Mouse (Mus musculus) hindbrain, embryonic 11.5 days (tissue): Measurements from ENCODE around the gene Ginm1. TPM values are rescaled to one million over a fixed set of nuclear protein-coding genes. Genes with fewer than 3 reads are reported as not detected.
"Not testable (repeated sequence)": the region's sequence is repeated elsewhere in the genome, so short reads cannot be mapped to it uniquely, and the experiment has no call there.

Source experiments
- ATAC-seq: fragments of 200-750 bp; cut with Nextera tagmentation; 2 replicates; pipeline ENCODE4 v1.8.0; 2017; ENCODE audit warnings: mild to moderate bottlenecking, moderate TSS enrichment, moderate library complexity; ENCODE audit not compliant: low FRiP score
- DNase-seq: peaks from one replicate; pipeline ENCODE4 v3.0.0-alpha.2; 2015; ENCODE audit warnings: low spot score
- H3K27ac ChIP-seq: fragments of 300-500 bp; sonication (generic); 2 replicates; pipeline ENCODE4 v1.5.1; 2014; ENCODE audit warnings: mild to moderate bottlenecking, low read depth, low read length
- H3K27me3 ChIP-seq: fragments of 300-500 bp; sonication (generic); 2 replicates; pipeline ENCODE4 v1.6.1; 2014; ENCODE audit warnings: mild to moderate bottlenecking, low read length, moderate library complexity, mixed read lengths; ENCODE audit not compliant: control insufficient read depth, insufficient read depth
- H3K36me3 ChIP-seq: fragments of 300-500 bp; sonication (generic); 2 replicates; pipeline ENCODE4 v1.6.1; 2014; ENCODE audit warnings: mild to moderate bottlenecking, low read length, moderate library complexity, mixed read lengths; ENCODE audit not compliant: control insufficient read depth, insufficient read depth
- H3K4me1 ChIP-seq: fragments of 300-500 bp; sonication (generic); replicated peaks from 2 replicates; pipeline ENCODE4 v1.6.1; 2014; ENCODE audit warnings: low read length, mixed read lengths; ENCODE audit not compliant: control insufficient read depth, insufficient read depth
- H3K4me2 ChIP-seq: fragments of 300-500 bp; sonication (generic); replicated peaks from 2 replicates; pipeline ENCODE4 v1.6.1; 2014; ENCODE audit warnings: mild to moderate bottlenecking, low read depth, low read length
- H3K4me3 ChIP-seq: fragments of 300-500 bp; sonication (generic); 2 replicates; pipeline ENCODE4 v1.5.1; 2014; ENCODE audit warnings: low read depth, low read length
- H3K9ac ChIP-seq: fragments of 300-500 bp; sonication (generic); 2 replicates; pipeline ENCODE4 v1.6.1; 2014; ENCODE audit warnings: low read depth, low read length
- H3K9me3 ChIP-seq: fragments of 300-500 bp; sonication (generic); 2 replicates; pipeline ENCODE4 v1.6.1; 2016; ENCODE audit warnings: low read length; ENCODE audit not compliant: control insufficient read depth
- WGBS: fragments of 180-500 bp; shearing (Covaris S2); extraction: QIAGEN DNeasy Blood & Tissue Kit; methylation state at CpG from one replicate; pipeline ENCODE4 v1.1.7; 2014; 5-methylcytosine and 5-hydroxymethylcytosine counted together
- polyA plus RNA-seq: library from polyadenylated mRNA; unstranded; fragments of >200 nt; fragmentation: Nextera tagmentation; extraction: Ambion mirVana; gene quantifications from 2 replicates; pipeline ENCODE4 v1.2.1, GENCODE M21; 2014

The Ginm1 gene
- polyA plus RNA-seq, 1 experiment from 2014 or later = 57.1 TPM

DNA sequence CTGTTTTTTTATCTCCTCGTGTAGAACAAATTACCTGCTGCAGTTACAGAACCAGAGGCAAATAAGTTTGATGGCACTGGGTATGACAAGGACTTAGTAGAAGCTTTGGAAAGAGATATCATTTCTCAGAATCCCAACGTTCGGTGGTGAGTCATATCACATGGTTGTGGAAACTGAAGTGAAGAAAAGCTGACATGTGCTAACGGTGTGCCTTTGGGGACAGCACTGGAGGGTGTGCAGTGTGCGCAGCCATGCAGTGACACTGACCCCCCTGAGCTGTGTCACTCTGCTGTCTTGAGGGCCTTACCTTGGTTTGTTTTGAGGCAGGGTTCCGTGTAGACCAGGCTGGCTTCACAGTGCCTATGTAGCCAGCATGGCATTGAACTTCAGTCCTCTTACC lies 43.9 kb downstream of the Ginm1 start:
- Histone ChIP-seq H3K9me3 (no peaks in the 10 kb centered on the region), H3K4me2 (no peak overlapping the region), H3K4me1 (no peaks in the 10 kb centered on the region), H3K27ac (no peak overlapping the region), H3K4me3 (no peak overlapping the region), H3K9ac (no peak overlapping the region), H3K27me3 (no peaks in the 10 kb centered on the region), H3K36me3 (peaks cover 4% of the 10 kb centered on the region; the same call in 1 of the 2 replicates)
- ATAC-seq = no peak
- WGBS = 89% methylated on average over 6 of the region's 6 CpGs
- DNase-seq = no peak

GRCm38 (mm10) chr10:7745528-7745927 lies 47.1 kb downstream of the Ginm1 start:
- not testable (repeated sequence) for H3K4me1 ChIP-seq, H3K27me3 ChIP-seq, ATAC-seq, H3K4me3 ChIP-seq, H3K9ac ChIP-seq, H3K4me2 ChIP-seq, H3K9me3 ChIP-seq, H3K27ac ChIP-seq, DNase-seq, H3K36me3 ChIP-seq
- WGBS = 97% methylated on average over 6 of the region's 6 CpGs

DNA sequence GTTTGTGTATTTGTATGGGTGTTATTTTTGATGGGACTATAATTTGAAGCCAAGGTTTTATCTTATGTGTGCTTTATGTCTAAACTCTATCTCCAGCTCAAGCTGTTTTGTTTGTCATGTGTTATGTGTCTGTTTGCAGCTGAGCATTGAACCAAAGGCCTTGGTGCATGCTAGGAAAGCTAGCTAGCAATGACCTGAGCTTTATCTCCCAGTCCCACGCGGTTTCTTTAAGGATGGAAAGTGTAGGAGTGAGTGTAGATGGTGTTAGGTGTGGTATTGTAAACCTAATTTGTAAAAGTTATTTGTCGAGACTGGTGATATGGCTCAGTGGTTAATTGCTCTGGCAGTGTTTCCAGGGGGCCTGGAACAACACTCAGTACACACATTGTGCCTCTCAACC lies 54.7 kb downstream of the Ginm1 start:
- Histone ChIP-seq H3K27ac (no peak overlapping the region), H3K9me3 (no peaks in the 10 kb centered on the region), H3K27me3 (no peaks in the 10 kb centered on the region), H3K4me3 (no peak overlapping the region), H3K4me1 (no peaks in the 10 kb centered on the region), H3K36me3 (0 out of 2 replicates have a peak, but pooled peaks cover 2% of the 10 kb centered on the region), H3K4me2 (no peak overlapping the region), H3K9ac (no peak overlapping the region)
- ATAC-seq = no peak
- DNase-seq = no peak
- 88% methylated on average over 3 of the region's 3 CpGs for WGBS

DNA sequence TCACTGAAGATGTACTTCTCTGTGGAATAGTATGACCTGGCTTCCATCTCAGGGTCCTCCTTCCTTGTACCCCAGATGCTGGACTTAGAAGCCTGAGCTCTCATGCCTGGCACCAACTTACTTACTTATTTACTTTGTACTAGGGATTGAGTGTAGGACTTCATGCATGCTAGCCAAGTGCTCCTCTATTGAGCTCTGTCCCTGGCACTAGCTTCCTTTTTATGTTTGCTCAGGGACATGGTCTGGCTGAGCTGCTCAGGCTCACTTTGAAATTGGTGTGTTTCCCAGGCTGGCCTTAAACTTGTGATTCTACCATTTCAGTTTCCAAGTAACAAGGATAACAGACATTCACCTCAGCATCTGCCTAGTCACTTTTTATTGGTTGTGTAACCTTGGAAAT lies 55.5 kb downstream of the Ginm1 start:
- Histone ChIP-seq H3K9me3 (no peaks in the 10 kb centered on the region), H3K4me2 (no peak overlapping the region), H3K27ac (no peak overlapping the region), H3K4me1 (no peaks in the 10 kb centered on the region), H3K27me3 (no peaks in the 10 kb centered on the region), H3K4me3 (no peak overlapping the region), H3K36me3 (no peaks in the 10 kb centered on the region), H3K9ac (no peak overlapping the region)
- DNase-seq = no peak
- no peak for ATAC-seq

DNA sequence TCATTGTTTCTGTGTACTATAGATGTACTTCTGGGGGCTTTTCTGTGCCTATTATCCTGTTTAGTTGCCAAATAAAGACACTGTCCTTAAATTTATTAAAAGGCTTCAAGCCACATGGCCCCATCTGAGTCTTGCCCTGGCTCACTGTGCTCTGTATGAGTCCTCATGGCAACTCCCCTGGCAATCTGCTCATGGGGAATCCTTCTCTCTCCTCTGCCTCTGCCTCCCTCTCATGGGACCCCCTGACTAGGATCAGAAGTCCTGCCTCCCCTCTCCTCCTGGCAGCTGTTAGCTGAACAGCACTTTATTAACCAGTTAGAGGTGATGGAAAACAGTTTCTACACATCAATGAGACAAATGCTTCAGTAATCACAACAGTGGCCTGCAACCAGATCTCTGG lies 61.0 kb downstream of the Ginm1 start:
- Histone ChIP-seq H3K9me3 (no peaks in the 10 kb centered on the region), H3K27ac (no peak overlapping the region), H3K27me3 (no peaks in the 10 kb centered on the region), H3K4me2 (no peak overlapping the region), H3K36me3 (no peaks in the 10 kb centered on the region), H3K9ac (no peak overlapping the region), H3K4me1 (no peaks in the 10 kb centered on the region), H3K4me3 (no peak overlapping the region)
- no peak for ATAC-seq
- DNase-seq = no peak

DNA sequence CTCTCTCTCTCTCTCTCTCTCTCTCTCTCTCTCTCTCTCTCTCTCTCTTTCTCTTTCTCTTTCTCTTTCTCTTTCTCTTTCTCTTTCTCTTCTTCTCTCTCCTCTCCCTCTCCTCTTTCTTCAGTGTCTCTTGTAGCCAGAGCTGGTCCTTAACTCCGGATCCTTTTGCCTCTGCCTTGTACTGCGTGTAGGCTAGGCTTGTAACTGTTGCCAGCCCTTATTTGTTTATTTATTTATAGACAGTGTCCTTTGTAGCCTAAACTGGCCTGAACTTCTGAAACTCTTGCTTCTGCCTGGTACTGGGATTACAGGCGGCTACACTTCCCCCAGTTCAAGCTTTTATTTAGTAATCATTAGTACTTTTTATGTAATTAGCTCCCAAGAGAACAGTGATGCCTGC lies 65.6 kb downstream of the Ginm1 start:
- Histone ChIP-seq H3K9me3 (no peaks in the 10 kb centered on the region), H3K4me3 (peak overlapping the region; percentile 78), H3K4me1 (no peaks in the 10 kb centered on the region), H3K36me3 (no peaks in the 10 kb centered on the region), H3K9ac (no peak overlapping the region), H3K27me3 (no peaks in the 10 kb centered on the region), H3K4me2 (peak overlapping the region; percentile 12; the same call in 1 of the 2 replicates), H3K27ac (no peak overlapping the region)
- ATAC-seq (no peak), DNase-seq (no peak)
- 20% methylated on average over 3 of the region's 3 CpGs for WGBS

GRCm38 (mm10) chr10:7726501-7726812 lies 66.2 kb downstream of the Ginm1 start:
- Histone ChIP-seq H3K27ac (0 out of 2 replicates have a peak overlapping the region, but pooled peaks have one; percentile 53), H3K4me2 (peak overlapping the region; percentile 75), H3K36me3 (no peaks in the 10 kb centered on the region), H3K27me3 (no peaks in the 10 kb centered on the region), H3K4me1 (no peaks in the 10 kb centered on the region), H3K9ac (peak overlapping the region; percentile 70), H3K4me3 (peak overlapping the region; percentile 78), H3K9me3 (no peaks in the 10 kb centered on the region)
- no peak for DNase-seq
- ATAC-seq = no peak
- WGBS = 0% methylated on average over 8 of the region's 8 CpGs

DNA sequence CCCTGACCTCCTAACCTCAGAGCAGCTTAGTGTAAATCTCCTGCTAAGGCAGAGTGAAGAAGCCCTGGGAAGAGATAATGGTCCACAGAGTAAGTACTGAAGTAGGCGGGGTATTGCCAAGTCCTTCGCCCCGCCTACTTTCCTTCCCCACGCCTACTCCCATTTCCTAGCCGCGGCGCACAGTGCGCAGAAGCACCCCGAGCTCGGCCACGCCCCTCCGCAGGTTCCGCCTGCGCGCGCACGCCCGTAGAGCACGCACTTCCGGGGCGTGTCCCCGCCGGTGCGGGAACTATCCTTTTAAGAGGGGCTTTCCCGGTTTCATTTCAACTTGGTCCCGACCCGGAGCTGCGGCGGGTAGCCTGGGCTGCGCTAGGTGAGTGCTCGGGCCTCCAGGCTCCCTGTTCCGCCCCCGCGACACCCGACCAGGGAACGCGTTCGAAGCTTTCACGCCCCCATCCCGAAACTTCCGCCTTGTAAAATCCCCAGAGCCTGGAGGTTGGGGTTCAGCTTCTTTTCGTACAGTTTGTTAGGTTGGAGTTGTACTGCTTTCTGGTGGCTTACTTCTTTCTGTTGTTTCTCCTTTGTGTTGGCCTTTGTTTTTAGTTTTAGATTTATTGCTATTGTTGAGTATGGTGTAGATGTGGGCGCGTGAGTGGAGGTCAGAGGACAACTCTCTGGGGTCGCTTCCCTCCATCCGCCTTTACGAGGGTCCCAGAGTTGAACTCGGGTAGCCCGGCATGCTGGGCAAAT lies 66.7 kb downstream of the Ginm1 start, which contains the start of gene Katna1:
TSS of gene Katna1 (plus strand) at position 250 of the 750 bp plus-strand sequence.
- peak within 1 kb of the TSS; percentile 75 for H3K4me2 ChIP-seq
- H3K36me3 ChIP-seq = no peaks in the 10 kb centered on the region
- ATAC-seq (peak; percentile 99), DNase-seq (peak; percentile 97)
- 0 out of 2 replicates have a peak within 1 kb of the TSS, but pooled peaks have one; percentile 53 for H3K27ac ChIP-seq
- H3K9me3 ChIP-seq = no peaks in the 10 kb centered on the region
- peak within 1 kb of the TSS; percentile 70 for H3K9ac ChIP-seq
- no peaks in the 10 kb centered on the region for H3K4me1 ChIP-seq
- H3K4me3 ChIP-seq = peak within 1 kb of the TSS; percentile 78
- no peaks in the 10 kb centered on the region for H3K27me3 ChIP-seq
- under 1% methylated on average over 49 of the region's 49 CpGs for WGBS
